Mouse (Mus musculus): ENCODE results near the gene Zfp62. TPM values are rescaled to one million over a fixed set of nuclear protein-coding genes. Genes with fewer than 3 reads are reported as not detected.

Gene Zfp62
- polyA plus RNA-seq, 1 experiment from 2014 or later, result 16.2 TPM

DNA sequence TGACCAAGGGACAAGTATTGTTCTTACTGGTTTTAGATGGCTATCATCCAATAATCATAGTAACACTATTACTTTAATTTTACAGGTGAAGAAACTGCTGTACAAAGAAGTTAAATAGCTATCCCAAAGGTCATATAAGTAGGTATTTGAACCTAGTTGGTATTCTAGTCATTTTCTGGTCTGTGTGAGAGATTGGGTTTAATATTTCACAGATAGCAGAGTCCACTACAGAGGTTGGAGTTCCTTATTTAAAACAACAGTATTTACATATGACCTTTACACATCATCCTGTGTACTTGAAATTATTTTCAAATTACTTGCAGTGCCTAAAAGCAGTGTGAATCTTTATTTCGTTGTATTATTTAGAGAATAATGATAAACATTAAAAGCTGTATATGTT lies 10.4 kb downstream of the Zfp62 start:
- peaks cover 44% of the 10 kb centered on the region for H3K36me3 ChIP-seq
- no peak overlapping the region for H3K27ac ChIP-seq
- H3K4me1 ChIP-seq, result peaks cover 31% of the 10 kb centered on the region
- no peaks in the 10 kb centered on the region for H3K27me3 ChIP-seq (replicated peaks)
- WGBS (ENCODE audit: insufficient replicate concordance), result 92% methylated on average over 1 of the region's 1 CpGs
- H3K4me3 ChIP-seq, result no peak overlapping the region
- no peak for ATAC-seq
- no peak overlapping the region for H3K4me2 ChIP-seq
- no peak overlapping the region for H3K9ac ChIP-seq
- H3K9me3 ChIP-seq (replicated peaks), result no peaks in the 10 kb centered on the region

- WGBS (ENCODE audit: insufficient replicate concordance), result 71% methylated on average over 2 of the region's 2 CpGs
- no peak overlapping the region for H3K27ac ChIP-seq
- peaks cover 33% of the 10 kb centered on the region for H3K36me3 ChIP-seq
- H3K9me3 ChIP-seq (replicated peaks), result no peaks in the 10 kb centered on the region
- H3K4me2 ChIP-seq, result no peak overlapping the region
- no peak overlapping the region for H3K4me3 ChIP-seq
- H3K27me3 ChIP-seq (replicated peaks), result no peaks in the 10 kb centered on the region
- no peak overlapping the region for H3K9ac ChIP-seq
- H3K4me1 ChIP-seq, result no peaks in the 10 kb centered on the region
- ATAC-seq, result no peak
Observed at GRCm38 (mm10) chr11:49219271-49219670, 16.2 kb downstream of the Zfp62 start.

DNA sequence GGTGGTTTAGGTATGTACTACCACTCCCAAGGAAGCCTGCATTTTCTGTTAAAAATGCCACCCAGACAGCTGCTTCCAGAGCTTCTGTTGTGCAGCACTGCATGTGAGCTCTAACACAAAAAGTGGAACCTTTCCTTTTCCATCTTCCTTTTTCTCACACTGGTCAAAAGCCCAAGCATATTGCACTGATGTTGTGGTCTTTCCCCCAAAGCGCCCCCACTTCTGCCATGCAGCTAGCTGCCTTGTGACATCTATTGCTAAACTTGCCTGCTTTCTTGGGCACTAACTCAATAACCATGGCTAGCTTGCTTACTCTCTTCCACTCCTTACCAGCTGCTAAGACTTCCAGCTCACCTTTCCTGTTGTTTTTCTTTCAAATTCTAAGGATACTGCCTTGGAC lies 21.4 kb downstream of the Zfp62 start:
- Histone ChIP-seq H3K27me3 (replicated peaks) (no peaks in the 10 kb centered on the region), H3K9ac (no peak overlapping the region), H3K27ac (no peak overlapping the region), H3K4me1 (no peaks in the 10 kb centered on the region), H3K36me3 (no peaks in the 10 kb centered on the region), H3K4me2 (no peak overlapping the region), H3K9me3 (replicated peaks) (no peaks in the 10 kb centered on the region), H3K4me3 (no peak overlapping the region)
- no peak for ATAC-seq
- WGBS (ENCODE audit: insufficient replicate concordance), result 30% methylated on average over 1 of the region's 1 CpGs

DNA sequence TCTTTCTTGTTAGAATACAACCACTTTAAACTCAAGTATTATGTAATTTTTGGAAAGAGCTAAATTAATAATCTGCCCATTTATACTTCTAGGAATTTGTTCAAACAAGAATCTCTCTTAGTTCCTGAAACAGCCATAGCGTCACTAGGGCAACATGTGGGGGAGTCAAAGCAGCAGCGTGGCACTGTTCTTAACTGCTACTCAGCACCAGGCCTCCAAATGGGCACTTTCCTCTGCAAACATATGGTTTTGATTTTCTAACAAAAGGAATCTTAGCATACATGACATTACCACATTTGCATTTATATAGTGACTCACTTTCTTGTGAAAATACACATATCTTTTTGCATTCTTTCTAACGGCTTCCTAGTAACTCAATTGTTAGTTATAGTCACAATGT lies 29.7 kb downstream of the Zfp62 start:
- Histone ChIP-seq H3K9ac (no peak overlapping the region), H3K27me3 (replicated peaks) (no peaks in the 10 kb centered on the region), H3K27ac (no peak overlapping the region), H3K36me3 (no peaks in the 10 kb centered on the region), H3K9me3 (replicated peaks) (no peaks in the 10 kb centered on the region), H3K4me1 (no peaks in the 10 kb centered on the region), H3K4me3 (no peak overlapping the region), H3K4me2 (no peak overlapping the region)
- ATAC-seq, result no peak
- 73% methylated on average over 3 of the region's 3 CpGs for WGBS (ENCODE audit: insufficient replicate concordance)

DNA sequence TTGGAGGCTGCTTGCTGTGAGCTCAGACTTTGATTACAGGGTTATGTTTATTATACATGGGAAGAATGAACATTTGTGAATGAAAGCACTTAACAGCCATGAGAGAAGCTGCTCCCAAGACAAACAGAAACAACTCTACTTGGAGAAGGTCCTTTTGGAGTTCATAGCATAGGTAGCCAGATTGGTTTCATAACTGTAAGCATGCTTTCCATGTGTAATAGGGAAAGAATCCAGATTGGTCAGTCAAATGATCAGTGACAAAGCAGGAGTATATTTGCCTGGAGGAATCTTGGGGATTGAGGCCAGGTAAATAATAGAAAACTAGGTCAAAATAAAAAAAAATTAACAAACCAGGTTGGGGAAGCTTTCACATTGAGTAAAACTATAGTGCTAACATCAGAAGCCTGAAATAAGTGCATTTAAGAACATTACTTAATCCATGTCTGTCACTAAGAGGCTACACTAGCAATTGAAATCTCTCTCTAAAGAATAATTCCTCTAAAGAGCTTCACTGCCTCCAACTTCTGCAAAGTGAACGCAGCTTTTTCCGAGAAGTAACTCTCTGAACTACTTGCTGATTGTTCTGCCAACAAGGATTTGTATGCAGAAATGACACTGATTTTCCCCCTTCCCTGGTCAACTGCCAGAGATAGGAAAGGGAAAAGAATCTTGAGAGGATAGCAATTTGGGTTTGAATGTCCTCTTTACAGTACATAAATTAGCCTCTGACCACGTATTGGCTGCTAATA lies 32.5 kb downstream of the Zfp62 start:
- Histone ChIP-seq H3K9ac (no peak overlapping the region), H3K9me3 (replicated peaks) (no peaks in the 10 kb centered on the region), H3K36me3 (no peaks in the 10 kb centered on the region), H3K4me2 (no peak overlapping the region), H3K27me3 (replicated peaks) (no peaks in the 10 kb centered on the region), H3K4me3 (no peak overlapping the region), H3K27ac (no peak overlapping the region), H3K4me1 (peaks cover 6% of the 10 kb centered on the region; the same call in 1 of the 2 replicates)
- ATAC-seq, result no peak
- WGBS (ENCODE audit: insufficient replicate concordance), result 55% methylated on average over 3 of the region's 3 CpGs

DNA sequence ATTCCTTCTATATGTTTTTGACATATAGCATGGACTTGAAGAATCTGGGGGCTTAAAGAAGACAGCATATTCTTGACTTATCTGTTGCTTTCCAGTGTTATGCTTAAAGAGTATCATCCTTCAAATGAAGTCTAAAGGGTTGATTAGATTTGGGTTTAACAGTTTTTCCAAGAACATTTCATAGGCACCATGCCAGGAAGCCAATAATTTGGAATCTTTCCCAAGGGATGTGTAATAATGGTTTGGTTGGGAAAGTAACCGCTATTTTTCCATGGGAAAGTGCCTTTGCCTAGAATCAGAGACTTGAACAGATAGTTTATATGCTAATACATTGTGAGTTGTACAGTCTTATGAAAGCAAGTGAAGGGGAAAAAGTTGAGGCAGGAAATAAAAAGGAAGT lies 33.8 kb downstream of the Zfp62 start:
- Histone ChIP-seq H3K9me3 (replicated peaks) (no peaks in the 10 kb centered on the region), H3K9ac (no peak overlapping the region), H3K4me2 (no peak overlapping the region), H3K4me1 (peaks cover 10% of the 10 kb centered on the region; the same call in 1 of the 2 replicates), H3K27ac (no peak overlapping the region), H3K4me3 (no peak overlapping the region), H3K27me3 (replicated peaks) (no peaks in the 10 kb centered on the region), H3K36me3 (no peaks in the 10 kb centered on the region)
- ATAC-seq, result no peak
- WGBS (ENCODE audit: insufficient replicate concordance), result 71% methylated on average over 1 of the region's 1 CpGs

DNA sequence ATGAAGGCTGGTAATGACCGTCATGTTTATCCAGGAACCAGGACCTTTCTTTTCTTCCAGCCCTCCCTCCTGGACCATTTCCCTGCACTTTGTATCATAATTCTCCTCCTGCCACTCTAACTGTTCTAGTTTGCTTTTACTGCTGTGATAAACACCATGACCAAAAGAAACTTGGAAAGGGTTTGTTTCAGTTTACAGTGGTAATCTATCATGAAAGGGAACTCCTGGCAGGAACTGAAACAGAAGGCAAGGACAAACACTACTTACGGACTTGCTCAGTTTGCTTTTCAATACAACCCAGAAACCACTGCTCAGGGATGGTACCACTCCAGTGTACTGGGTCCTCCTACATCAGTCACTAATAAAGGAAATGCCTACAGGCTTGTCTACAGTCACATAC lies 34.4 kb downstream of the Zfp62 start:
- Histone ChIP-seq H3K4me1 (peaks cover 13% of the 10 kb centered on the region), H3K9ac (no peak overlapping the region), H3K27ac (no peak overlapping the region), H3K9me3 (replicated peaks) (no peaks in the 10 kb centered on the region), H3K36me3 (no peaks in the 10 kb centered on the region), H3K4me3 (no peak overlapping the region), H3K4me2 (no peak overlapping the region), H3K27me3 (replicated peaks) (no peaks in the 10 kb centered on the region)
- 39% methylated on average over 2 of the region's 2 CpGs for WGBS (ENCODE audit: insufficient replicate concordance)
- no peak for ATAC-seq

DNA sequence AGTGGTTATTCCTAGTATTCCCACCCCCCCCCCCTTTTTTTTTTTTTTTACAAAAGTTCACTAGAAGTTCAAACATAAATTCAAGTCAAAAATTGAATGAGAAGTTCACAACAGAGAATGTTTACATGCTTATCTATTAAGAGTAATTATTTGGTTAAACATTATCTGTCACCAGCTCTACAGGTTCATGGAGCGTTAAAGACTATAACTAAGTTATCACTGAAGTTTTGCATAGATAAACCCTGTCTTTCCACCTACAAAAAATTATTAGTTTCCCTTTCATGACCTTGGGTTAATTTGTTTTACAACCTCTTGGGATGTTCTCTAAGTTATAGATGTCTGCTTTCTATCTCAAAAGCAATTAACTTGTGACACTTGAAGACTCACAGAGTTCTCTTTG lies 37.2 kb downstream of the Zfp62 start:
- no peak overlapping the region for H3K9ac ChIP-seq
- H3K4me3 ChIP-seq, result no peak overlapping the region
- no peak overlapping the region for H3K4me2 ChIP-seq
- no peaks in the 10 kb centered on the region for H3K27me3 ChIP-seq (replicated peaks)
- H3K4me1 ChIP-seq, result peaks cover 33% of the 10 kb centered on the region
- no peak overlapping the region for H3K27ac ChIP-seq
- no peaks in the 10 kb centered on the region for H3K36me3 ChIP-seq
- no peak for ATAC-seq
- H3K9me3 ChIP-seq (replicated peaks), result no peaks in the 10 kb centered on the region
- WGBS (ENCODE audit: insufficient replicate concordance), result 67% methylated on average over 1 of the region's 1 CpGs

DNA sequence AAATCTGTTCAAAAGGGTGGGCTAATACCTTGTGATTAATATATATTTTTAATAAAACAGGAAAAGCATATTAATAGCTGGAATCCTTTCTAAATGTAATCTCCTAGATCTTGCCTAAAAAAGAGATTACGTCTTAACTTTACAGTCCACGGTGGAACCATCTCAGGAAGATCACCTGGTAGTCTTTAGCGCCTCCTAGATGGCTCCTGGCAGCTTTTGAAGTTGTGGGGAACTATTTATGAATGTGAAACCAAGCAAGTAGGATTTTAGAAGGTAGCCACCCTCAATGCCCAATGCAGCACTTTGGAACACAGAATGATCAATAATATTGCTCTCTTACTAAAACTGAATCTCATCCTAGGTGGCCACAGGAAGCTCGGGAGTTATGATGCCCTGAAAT lies 37.8 kb downstream of the Zfp62 start:
- Histone ChIP-seq H3K27ac (no peak overlapping the region), H3K4me3 (no peak overlapping the region), H3K9ac (no peak overlapping the region), H3K4me1 (peaks cover 39% of the 10 kb centered on the region), H3K9me3 (replicated peaks) (no peaks in the 10 kb centered on the region), H3K36me3 (no peaks in the 10 kb centered on the region), H3K27me3 (replicated peaks) (no peaks in the 10 kb centered on the region), H3K4me2 (no peak overlapping the region)
- WGBS (ENCODE audit: insufficient replicate concordance), result 52% methylated on average over 4 of the region's 4 CpGs
- ATAC-seq, result no peak

DNA sequence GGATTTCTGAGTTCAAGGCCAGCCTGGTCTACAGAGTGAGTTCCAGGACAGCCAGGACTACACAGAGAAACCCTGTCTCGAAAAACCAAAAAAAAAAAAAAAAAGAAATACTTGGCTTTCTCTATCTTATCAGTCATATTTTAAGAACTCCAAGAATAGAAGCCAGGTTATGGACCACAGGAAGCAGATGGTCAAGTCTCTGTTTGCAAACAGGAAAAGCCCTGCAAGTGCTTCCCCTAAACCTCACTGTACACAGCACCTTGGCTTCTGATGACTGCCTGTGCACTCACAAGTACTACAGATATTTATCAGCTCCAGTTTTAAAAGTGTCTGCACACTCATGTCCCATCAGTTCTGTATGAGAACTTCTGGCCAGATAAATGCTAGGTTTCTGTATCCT lies 38.4 kb downstream of the Zfp62 start:
- no peaks in the 10 kb centered on the region for H3K9me3 ChIP-seq (replicated peaks)
- H3K27ac ChIP-seq, result no peak overlapping the region
- peaks cover 45% of the 10 kb centered on the region for H3K4me1 ChIP-seq
- no peak overlapping the region for H3K4me2 ChIP-seq
- WGBS (ENCODE audit: insufficient replicate concordance), result 12% methylated on average over 1 of the region's 1 CpGs
- no peak overlapping the region for H3K9ac ChIP-seq
- no peak for ATAC-seq
- no peak overlapping the region for H3K4me3 ChIP-seq
- no peaks in the 10 kb centered on the region for H3K27me3 ChIP-seq (replicated peaks)
- no peaks in the 10 kb centered on the region for H3K36me3 ChIP-seq

DNA sequence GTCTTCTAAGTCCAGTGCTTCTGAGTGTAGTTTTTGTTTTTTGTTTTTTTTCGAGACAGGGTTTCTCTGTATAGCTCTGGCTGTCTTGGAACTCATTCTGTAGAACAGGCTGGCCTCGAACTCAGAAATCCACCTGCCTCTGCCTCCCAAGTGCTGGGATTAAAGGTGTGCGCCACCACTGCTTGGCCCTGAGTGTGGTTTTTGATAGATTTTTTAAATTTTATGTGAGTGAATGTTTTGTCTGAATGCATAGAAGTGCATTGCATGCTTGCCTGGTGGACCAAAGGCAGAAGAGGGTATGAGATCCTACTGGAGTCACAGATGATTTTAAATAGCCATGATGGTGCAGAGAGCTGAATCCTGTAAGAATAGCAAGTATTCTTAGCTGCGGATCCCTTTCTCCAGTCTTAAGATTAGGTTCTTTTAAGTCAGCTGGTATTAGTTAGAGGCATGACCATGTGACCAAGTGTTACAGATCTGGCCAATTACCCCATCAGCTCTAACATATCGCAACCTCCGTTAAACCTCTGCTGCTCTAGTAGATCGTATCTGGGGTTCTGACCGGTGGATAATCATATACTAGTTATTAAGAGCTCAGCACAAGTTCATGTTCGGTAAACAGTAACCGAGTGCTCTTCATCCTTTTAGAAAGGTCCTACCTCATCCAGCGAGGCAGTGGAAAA lies 40.0 kb downstream of the Zfp62 start:
- ATAC-seq, result no peak
- no peaks in the 10 kb centered on the region for H3K27me3 ChIP-seq (replicated peaks)
- no peaks in the 10 kb centered on the region for H3K9me3 ChIP-seq (replicated peaks)
- H3K4me1 ChIP-seq, result peaks cover 61% of the 10 kb centered on the region
- H3K9ac ChIP-seq, result peak overlapping the region; percentile 73
- WGBS (ENCODE audit: insufficient replicate concordance), result 23% methylated on average over 11 of the region's 11 CpGs
- H3K4me2 ChIP-seq, result peak overlapping the region; percentile 91
- H3K27ac ChIP-seq, result peak overlapping the region; percentile 95
- peak overlapping the region; percentile 71 for H3K4me3 ChIP-seq
- H3K36me3 ChIP-seq, result no peaks in the 10 kb centered on the region

DNA sequence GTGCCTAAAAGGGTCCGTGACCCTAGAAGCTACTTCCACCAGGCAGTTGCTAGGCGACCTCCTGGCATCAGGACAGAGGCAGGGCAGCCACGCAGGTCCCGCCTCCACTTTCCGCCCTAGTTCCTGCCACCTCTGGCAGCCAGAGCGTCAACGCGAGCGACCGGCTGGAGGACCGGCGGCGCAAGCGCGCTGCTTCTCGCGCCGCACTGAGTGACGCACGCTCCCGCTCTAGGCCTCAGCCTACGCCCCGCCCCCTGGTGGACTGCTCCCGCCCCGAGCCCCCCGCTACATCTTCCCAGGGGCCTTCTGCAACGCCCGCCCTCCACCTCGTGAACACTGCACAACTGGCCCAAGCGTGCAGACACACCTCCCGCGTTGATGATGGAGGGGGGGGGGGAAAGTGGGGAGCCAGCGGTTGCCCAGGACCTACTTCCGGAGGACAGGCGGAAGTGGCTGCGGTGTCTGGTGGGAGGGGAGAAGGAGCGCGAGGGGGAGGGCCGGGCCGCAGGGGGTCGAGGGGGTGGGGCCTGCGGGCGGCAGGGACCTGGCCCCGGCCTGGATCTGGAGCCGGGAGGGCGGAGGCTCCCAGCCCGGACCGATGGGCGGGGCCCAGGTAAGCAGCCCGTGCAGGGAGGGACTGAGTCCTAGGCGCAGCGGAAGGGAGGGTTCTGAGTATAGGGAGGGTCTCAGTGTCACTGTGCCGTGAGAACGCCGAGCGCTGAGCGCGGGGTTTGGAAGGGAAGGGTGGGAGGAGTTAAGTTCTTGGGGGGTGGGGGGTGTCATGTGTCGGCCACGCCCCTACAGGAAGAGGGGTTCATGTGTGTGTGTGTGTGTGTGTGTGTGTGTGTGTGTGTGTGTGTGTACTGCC lies 40.9 kb downstream of the Zfp62 start, which contains the start of gene Mgat1:
Gene Mgat1 (plus strand): TSS at position 465 of the 868 bp plus-strand sequence.
- WGBS (ENCODE audit: insufficient replicate concordance), result under 1% methylated on average over 60 of the region's 60 CpGs
- Histone ChIP-seq H3K36me3 (no peaks in the 10 kb centered on the region), H3K27ac (peak within 1 kb of the TSS; percentile 95), H3K9ac (peak within 1 kb of the TSS; percentile 73), H3K4me3 (peak within 1 kb of the TSS; percentile 71), H3K4me1 (peaks cover 70% of the 10 kb centered on the region), H3K27me3 (replicated peaks) (no peaks in the 10 kb centered on the region), H3K4me2 (peak within 1 kb of the TSS; percentile 91), H3K9me3 (replicated peaks) (no peaks in the 10 kb centered on the region)
- peak; percentile 89 for ATAC-seq

Data from liver, embryonic 12.5 days (tissue).